Mouse (Mus musculus): ENCODE data around the gene Lrsam1. TPM values are rescaled to one million over a fixed set of nuclear protein-coding genes. Genes with fewer than 3 reads are reported as not detected.

Lrsam1 gene
- total and polyA plus RNA-seq, 3 experiments = 5.0 to 9.5 (median 5.4) TPM

- TF ChIP-seq ZC3H11A (IDR thresholded peaks at IDR 0.05; ENCODE audit: low read depth, low read length) = no peak
- peak; percentile 85 for TF ChIP-seq MYC (IDR thresholded peaks at IDR 0.05; ENCODE audit: low read depth, low read length)
- peak; percentile 53; the same call in 1 of the 2 replicates for TF ChIP-seq TBP (conservative IDR thresholded peaks at IDR 0.05; ENCODE audit: low read depth, low read length)
- no peak for TF ChIP-seq ZNF384 (IDR thresholded peaks at IDR 0.05; ENCODE audit: low read depth, low read length)
- peak; percentile 95 for TF ChIP-seq ELF1 (IDR thresholded peaks at IDR 0.05; ENCODE audit: low read depth, low read length)
- no peak for TF ChIP-seq ZKSCAN1 (IDR thresholded peaks at IDR 0.05; ENCODE audit: borderline replicate concordance, low read depth, low read length)
- TF ChIP-seq HCFC1 (IDR thresholded peaks at IDR 0.05; ENCODE audit: low read depth, low read length) = peak; percentile 90
- TF ChIP-seq CHD1 (IDR thresholded peaks at IDR 0.05; ENCODE audit: low read depth, low read length) = no peak
- TF ChIP-seq RCOR1 (conservative IDR thresholded peaks at IDR 0.05; ENCODE audit: low read depth, low read length) = peak; percentile 79
- TF ChIP-seq POLR2AphosphoS2 (IDR thresholded peaks at IDR 0.05; ENCODE audit: low read depth, low read length) = no peak
- TF ChIP-seq MEF2A (IDR thresholded peaks at IDR 0.05; ENCODE audit: borderline replicate concordance, low read depth, low read length) = peak; percentile 57; the same call in 1 of the 2 replicates
These were observed 5.5 kb upstream of the Lrsam1 start (continued) for GRCm38 (mm10) chr2:32966689-32967631.

GRCm38 (mm10) chr2:32966184-32966688 is 4.8 kb upstream of the Lrsam1 start:
- Histone ChIP-seq H3K4me2 (ENCODE audit: insufficient read depth, low read depth, poor library complexity, severe bottlenecking) (peak overlapping the region; percentile 44; the same call in 1 of the 2 replicates), H3K27ac (ENCODE audit: insufficient read depth, low read depth) (peak overlapping the region; percentile 88), H3K4me1 (ENCODE audit: control insufficient read depth in 1 of 2, insufficient read depth in 2 of 2) (peaks cover 2 to 34% of the 10 kb centered on the region in 2 experiments; a peak in 3 of 4 replicates), H3K27me3 (replicated peaks) (no peaks in the 10 kb centered on the region), H3K36me3 (replicated peaks in 1 of 2; ENCODE audit: control insufficient read depth in 1 of 2, insufficient read depth in 1 of 2, low read length in 1 of 2) (peaks cover 27 to 51% of the 10 kb centered on the region in 2 experiments), H3K79me2 (replicated peaks; ENCODE audit: control insufficient read depth, extremely low read depth, insufficient read depth, poor library complexity, severe bottlenecking) (peaks cover 34% of the 10 kb centered on the region), H3K9ac (ENCODE audit: insufficient read depth, low read depth) (peak overlapping the region; percentile 82), H3K4me3 (replicated peaks in 1 of 3; ENCODE audit: low read depth in 2 of 3, low read length in 2 of 3, poor library complexity in 1 of 3) (peak overlapping the region; percentile 71 to 85 (median 83)), H3K9me3 (replicated peaks; ENCODE audit: low read length) (no peaks in the 10 kb centered on the region)
- dilution Hi-C loops (cut with MboI; ENCODE audit: extremely low pct_ligation_motif_present, extremely low pct_unique_long_range_greater_than_20kb, low sequenced_read_pairs) = no loop called here
- TF ChIP-seq BHLHE40 (IDR thresholded peaks at IDR 0.05; ENCODE audit: low read depth, low read length) = no peak
- TF ChIP-seq POLR2AphosphoS2 (IDR thresholded peaks at IDR 0.05; ENCODE audit: low read depth, low read length) = peak; percentile 2; the same call in 1 of the 2 replicates
- TF ChIP-seq EP300 (IDR thresholded peaks at IDR 0.05; ENCODE audit: low read length) = 0 out of 2 replicates have a peak, but pooled peaks have one; percentile 18
- DNase-seq (ENCODE audit: extremely low read depth) = peak; percentile 68
- in situ Hi-C loops (cut with MboI; ENCODE audit: low pct_ligation_motif_present, low pct_unique_long_range_greater_than_20kb, low sequenced_read_pairs) = no loop called here
